Mouse (Mus musculus): ENCODE data around the gene Zfp523. TPM values are rescaled to one million over a fixed set of nuclear protein-coding genes. Genes with fewer than 3 reads are reported as not detected.
A peak's percentile ranks its signal among the peaks of the same experiment; 100 is the strongest.

The Zfp523 gene
- polyA plus RNA-seq, 1 experiment from 2014 or later = 43.0 TPM

DNA sequence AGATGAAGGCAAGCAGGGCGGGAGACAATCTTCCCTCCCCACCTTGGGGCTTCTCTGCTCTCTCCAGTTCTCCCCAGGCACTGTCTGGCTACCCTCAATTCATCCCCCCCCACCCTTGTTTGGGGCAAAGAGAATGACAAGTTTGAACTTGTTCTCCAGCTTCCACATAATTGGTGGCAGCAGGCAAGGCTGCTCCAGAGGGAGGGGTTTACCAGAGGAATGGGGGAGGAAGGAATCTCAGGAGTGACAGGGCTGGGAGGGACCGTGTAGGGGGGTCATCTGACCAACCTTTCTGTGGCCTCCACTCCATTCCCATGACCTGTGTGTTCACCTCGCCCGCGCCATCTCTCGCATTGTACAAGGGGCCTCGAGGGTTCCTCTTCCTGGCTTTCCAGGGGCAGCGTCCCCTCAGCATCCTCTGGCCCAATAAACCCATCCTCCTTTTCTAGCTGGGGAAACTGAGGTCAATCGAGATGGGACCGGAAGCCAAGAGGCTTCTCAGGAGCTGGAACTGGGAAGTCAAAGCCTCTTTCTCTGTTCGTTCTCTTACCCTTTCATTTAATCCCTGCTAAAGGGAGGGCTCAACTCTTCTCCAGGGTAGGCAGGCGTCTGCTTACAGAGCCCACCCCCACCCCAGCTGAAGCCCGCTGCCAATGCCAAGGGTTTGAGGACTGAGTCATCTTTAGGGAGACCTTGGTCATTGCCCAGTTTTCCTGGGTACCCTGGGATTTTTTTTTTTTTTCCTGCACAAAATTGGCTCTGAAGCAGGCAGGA is 36.3 kb upstream of the Zfp523 start:
- Histone ChIP-seq H3K27ac (ENCODE audit: low read depth, low read length) (no peak overlapping the region), H3K4me2 (ENCODE audit: low read length) (peak overlapping the region; percentile 91), H3K4me1 (ENCODE audit: control insufficient read depth, insufficient read depth, low read depth, low read length) (peaks cover 34% of the 10 kb centered on the region), H3K27me3 (replicated peaks; ENCODE audit: control insufficient read depth, insufficient read depth, low read length) (0 out of 2 replicates have a peak, but pooled peaks cover 4% of the 10 kb centered on the region), H3K36me3 (ENCODE audit: control insufficient read depth, insufficient read depth, low read length) (no peaks in the 10 kb centered on the region), H3K9me3 (ENCODE audit: control insufficient read depth, low read length) (no peaks in the 10 kb centered on the region), H3K9ac (ENCODE audit: low read depth, low read length) (no peak overlapping the region), H3K4me3 (ENCODE audit: low read length) (no peak overlapping the region)
- WGBS = 25% methylated on average over 13 of the region's 13 CpGs
- no peak for ATAC-seq

DNA sequence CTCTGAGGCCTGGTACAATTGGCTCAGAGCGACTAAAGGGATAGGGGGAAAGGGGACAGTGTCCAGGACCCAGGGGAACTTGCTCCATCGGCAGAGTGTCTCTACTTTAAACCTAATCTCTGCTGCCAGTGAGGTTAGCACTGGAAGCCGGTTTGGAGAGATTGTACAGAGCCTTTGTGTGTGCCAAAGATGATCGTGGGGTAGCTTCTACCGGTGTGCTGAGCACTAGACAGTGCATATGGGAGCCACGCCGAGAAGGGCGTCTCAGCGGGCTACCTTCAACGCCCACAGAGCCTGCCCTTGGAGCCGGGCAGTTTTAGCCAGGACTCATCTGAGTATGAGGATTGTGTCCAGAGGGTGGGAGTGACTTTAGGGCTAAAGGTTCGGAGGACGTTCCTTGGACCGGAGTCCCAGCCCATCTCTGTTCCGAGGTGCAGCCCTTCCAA is 35.7 kb upstream of the Zfp523 start:
- H3K4me2 ChIP-seq (ENCODE audit: low read length) = peak overlapping the region; percentile 91
- 0 out of 2 replicates have a peak, but pooled peaks have one; percentile 3 for ATAC-seq
- H3K4me1 ChIP-seq (ENCODE audit: control insufficient read depth, insufficient read depth, low read depth, low read length) = peaks cover 39% of the 10 kb centered on the region
- peak overlapping the region; percentile 82 for H3K27ac ChIP-seq (ENCODE audit: low read depth, low read length)
- H3K9ac ChIP-seq (ENCODE audit: low read depth, low read length) = peak overlapping the region; percentile 78
- H3K9me3 ChIP-seq (ENCODE audit: control insufficient read depth, low read length) = no peaks in the 10 kb centered on the region
- 0 out of 2 replicates have a peak, but pooled peaks cover 4% of the 10 kb centered on the region for H3K27me3 ChIP-seq (replicated peaks; ENCODE audit: control insufficient read depth, insufficient read depth, low read length)
- H3K36me3 ChIP-seq (ENCODE audit: control insufficient read depth, insufficient read depth, low read length) = no peaks in the 10 kb centered on the region
- H3K4me3 ChIP-seq (ENCODE audit: low read length) = peak overlapping the region; percentile 74
- WGBS = under 1% methylated on average over 15 of the region's 15 CpGs

DNA sequence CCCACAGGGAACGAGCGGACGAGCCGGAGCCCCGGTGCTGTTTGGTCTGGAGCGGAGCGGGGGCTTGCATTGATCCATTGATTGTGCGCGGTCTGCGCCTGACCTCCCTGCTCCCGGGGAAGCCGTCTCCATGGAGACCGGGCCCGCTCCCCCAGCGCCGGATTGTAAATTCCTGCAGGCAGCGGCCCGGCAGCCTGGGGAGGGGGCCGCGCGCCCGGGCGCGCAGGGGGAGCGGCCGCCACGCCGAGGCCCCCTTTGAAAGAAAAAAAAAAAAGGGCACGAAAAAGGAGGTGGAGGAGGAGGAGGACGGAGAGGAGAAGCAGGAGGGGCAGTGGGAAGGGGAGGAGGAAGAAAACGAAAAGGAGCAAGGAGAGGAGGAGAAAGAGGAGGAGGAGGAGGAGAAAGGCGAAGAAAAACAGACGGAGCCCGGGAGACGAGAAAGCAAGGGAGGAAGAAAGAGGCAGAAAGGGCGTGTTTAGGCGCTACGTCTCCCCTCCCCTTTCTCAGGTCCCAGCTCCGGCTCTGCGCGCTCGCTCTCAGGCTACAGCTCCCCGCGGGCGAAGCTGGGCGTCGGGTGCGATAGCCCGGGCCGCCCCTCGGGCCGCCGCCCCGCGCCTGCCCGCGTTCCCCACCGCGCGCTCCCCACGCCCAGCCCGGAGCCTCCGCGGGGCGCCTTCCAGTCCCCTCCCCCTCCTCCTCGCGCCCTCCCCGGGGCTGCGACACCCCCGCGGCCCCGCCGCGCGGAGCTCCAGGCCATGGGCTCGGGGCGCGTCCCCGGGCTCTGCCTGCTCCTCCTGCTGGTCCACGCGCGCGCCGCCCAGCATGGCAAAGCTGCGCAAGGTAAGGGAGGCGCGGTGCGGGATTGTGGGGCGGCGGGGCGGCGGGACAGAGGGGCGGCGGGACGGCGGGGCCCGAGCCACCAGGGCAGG is 34.9 kb upstream of the Zfp523 start, which contains the start of gene Scube3:
TSS of gene Scube3 (plus strand) at position 371 of the 929 bp plus-strand sequence.
- peak within 1 kb of the TSS; percentile 82 for H3K27ac ChIP-seq (ENCODE audit: low read depth, low read length)
- WGBS = under 1% methylated on average over 51 of the region's 97 CpGs
- H3K27me3 ChIP-seq (replicated peaks; ENCODE audit: control insufficient read depth, insufficient read depth, low read length) = 0 out of 2 replicates have a peak, but pooled peaks cover 4% of the 10 kb centered on the region
- no peaks in the 10 kb centered on the region for H3K9me3 ChIP-seq (ENCODE audit: control insufficient read depth, low read length)
- peak within 1 kb of the TSS; percentile 91 for H3K4me2 ChIP-seq (ENCODE audit: low read length)
- H3K9ac ChIP-seq (ENCODE audit: low read depth, low read length) = peak within 1 kb of the TSS; percentile 78
- H3K36me3 ChIP-seq (ENCODE audit: control insufficient read depth, insufficient read depth, low read length) = no peaks in the 10 kb centered on the region
- peaks cover 42% of the 10 kb centered on the region for H3K4me1 ChIP-seq (ENCODE audit: control insufficient read depth, insufficient read depth, low read depth, low read length)
- peak within 1 kb of the TSS; percentile 74 for H3K4me3 ChIP-seq (ENCODE audit: low read length)
- peak; percentile 66 for ATAC-seq

DNA sequence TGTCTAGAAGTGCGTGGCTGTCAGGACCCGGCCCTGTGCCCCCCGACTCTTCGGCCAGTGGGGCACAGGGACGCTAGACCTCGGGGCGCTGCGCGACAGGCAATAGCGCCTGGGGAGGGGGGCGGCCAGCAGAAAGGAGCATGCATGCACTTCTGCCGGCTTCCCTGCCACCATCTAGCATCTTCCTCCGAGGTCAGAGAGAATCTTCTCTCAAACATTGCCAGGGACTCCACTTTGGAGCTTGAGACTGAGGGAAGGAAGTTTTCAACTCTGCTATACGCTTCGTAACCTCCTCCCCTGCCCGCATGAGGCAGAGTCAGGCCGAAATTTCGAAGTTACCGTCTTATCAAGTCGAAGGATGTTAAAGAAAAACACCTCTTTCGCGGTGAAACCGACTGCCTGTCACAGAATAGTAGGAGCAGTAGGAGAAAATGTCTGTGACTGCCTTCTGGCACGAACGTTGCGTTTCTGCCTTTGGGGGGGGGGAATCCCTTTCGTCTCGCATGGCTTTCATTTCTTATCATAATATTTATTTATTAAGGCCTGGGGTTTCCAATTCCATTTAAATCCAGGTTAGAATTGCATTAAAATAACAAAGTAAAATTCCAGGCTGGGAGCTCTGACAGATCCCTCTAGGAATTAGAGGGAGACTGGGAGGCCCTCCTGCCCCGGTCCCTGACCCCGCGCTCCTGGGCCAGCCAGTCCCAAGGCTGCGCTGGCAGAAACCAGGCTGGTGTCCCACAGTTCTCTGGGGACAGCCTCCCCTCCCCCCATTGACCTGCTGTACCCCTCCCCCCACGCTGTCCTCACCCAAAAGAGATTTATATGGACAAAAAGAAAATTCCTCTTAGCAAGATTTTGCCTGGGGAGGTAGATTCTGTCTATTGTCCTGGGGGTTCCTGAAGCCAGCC is 34.0 kb upstream of the Zfp523 start:
- Histone ChIP-seq H3K4me2 (ENCODE audit: low read length) (peak overlapping the region; percentile 91), H3K4me3 (ENCODE audit: low read length) (peak overlapping the region; percentile 74), H3K27me3 (replicated peaks; ENCODE audit: control insufficient read depth, insufficient read depth, low read length) (0 out of 2 replicates have a peak, but pooled peaks cover 4% of the 10 kb centered on the region), H3K27ac (ENCODE audit: low read depth, low read length) (peak overlapping the region; percentile 82; the same call in 1 of the 2 replicates), H3K9me3 (ENCODE audit: control insufficient read depth, low read length) (no peaks in the 10 kb centered on the region), H3K9ac (ENCODE audit: low read depth, low read length) (peak overlapping the region; percentile 78), H3K36me3 (ENCODE audit: control insufficient read depth, insufficient read depth, low read length) (no peaks in the 10 kb centered on the region), H3K4me1 (ENCODE audit: control insufficient read depth, insufficient read depth, low read depth, low read length) (peaks cover 42% of the 10 kb centered on the region)
- WGBS = under 1% methylated on average over 33 of the region's 33 CpGs
- no peak for ATAC-seq

DNA sequence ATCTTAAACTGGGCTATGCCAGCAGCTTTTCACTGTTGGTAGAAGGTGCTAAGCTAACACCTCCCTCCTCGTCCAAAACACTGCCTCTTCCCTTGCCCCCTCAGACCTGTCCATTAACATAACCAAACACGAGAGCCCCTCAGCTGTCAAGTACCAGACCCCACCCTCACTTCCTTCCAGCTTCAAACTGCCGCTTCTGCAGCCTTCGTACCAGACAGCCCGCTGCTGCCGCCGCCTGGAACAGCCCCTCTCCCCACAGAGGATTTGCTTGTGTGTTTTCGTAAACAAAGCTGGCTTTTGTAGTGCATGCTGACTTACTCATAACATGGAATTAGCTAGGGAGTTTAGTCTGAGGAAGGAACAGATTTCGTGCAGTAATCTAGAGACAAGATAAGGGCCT is 33.2 kb upstream of the Zfp523 start:
- 1% methylated on average over 9 of the region's 9 CpGs for WGBS
- Histone ChIP-seq H3K9me3 (ENCODE audit: control insufficient read depth, low read length) (no peaks in the 10 kb centered on the region), H3K27me3 (replicated peaks; ENCODE audit: control insufficient read depth, insufficient read depth, low read length) (0 out of 2 replicates have a peak, but pooled peaks cover 4% of the 10 kb centered on the region), H3K4me2 (ENCODE audit: low read length) (peak overlapping the region; percentile 91), H3K27ac (ENCODE audit: low read depth, low read length) (peak overlapping the region; percentile 17; the same call in 1 of the 2 replicates), H3K4me1 (ENCODE audit: control insufficient read depth, insufficient read depth, low read depth, low read length) (peaks cover 42% of the 10 kb centered on the region), H3K9ac (ENCODE audit: low read depth, low read length) (peak overlapping the region; percentile 45), H3K4me3 (ENCODE audit: low read length) (peak overlapping the region; percentile 30), H3K36me3 (ENCODE audit: control insufficient read depth, insufficient read depth, low read length) (no peaks in the 10 kb centered on the region)
- no peak for ATAC-seq

DNA sequence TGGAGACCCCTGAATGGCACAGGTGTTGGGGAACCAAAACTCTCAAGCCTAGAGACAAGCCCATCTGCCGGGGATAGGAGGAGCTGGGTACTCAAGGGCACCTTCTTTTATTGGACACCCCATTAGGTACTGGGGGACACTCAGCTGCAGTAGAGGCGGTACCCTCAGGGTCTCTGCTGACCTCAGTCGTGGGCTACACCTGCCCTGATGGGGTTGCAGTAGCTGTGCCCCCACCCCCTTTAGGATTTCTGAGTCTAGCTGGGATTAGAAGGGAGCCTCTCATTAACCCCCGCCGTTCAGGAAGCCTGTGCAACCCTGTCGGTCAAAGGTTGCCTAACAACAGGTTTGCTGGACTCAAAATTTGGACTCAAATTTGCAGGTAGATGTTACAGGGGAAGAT is 32.7 kb upstream of the Zfp523 start:
- 8% methylated on average over 6 of the region's 6 CpGs for WGBS
- Histone ChIP-seq H3K4me3 (ENCODE audit: low read length) (peak overlapping the region; percentile 30), H3K9ac (ENCODE audit: low read depth, low read length) (peak overlapping the region; percentile 45), H3K27ac (ENCODE audit: low read depth, low read length) (peak overlapping the region; percentile 17; the same call in 1 of the 2 replicates), H3K27me3 (replicated peaks; ENCODE audit: control insufficient read depth, insufficient read depth, low read length) (0 out of 2 replicates have a peak, but pooled peaks cover 4% of the 10 kb centered on the region), H3K36me3 (ENCODE audit: control insufficient read depth, insufficient read depth, low read length) (no peaks in the 10 kb centered on the region), H3K9me3 (ENCODE audit: control insufficient read depth, low read length) (no peaks in the 10 kb centered on the region), H3K4me2 (ENCODE audit: low read length) (peak overlapping the region; percentile 91), H3K4me1 (ENCODE audit: control insufficient read depth, insufficient read depth, low read depth, low read length) (peaks cover 42% of the 10 kb centered on the region)
- no peak for ATAC-seq

DNA sequence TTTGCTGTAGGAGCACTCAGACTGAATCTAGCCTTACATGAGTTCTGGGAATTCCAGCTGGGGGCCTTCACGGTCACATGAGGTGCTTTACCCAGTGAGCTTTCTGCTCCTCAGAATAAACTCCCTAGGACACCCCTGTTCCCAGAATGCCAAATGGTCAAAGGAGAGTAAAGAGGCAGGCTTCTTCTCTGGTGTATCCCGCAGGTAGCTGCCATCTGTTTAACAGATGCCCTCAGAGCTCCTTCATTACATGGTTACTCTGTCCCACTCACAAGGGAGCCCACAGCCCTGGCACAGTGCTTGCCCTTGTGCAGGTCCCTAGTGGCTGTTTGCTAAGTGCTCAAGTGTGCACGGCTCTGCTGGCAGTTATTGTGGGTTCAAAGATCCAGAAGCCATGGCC is 28.6 kb upstream of the Zfp523 start:
- Histone ChIP-seq H3K9me3 (ENCODE audit: control insufficient read depth, low read length) (no peaks in the 10 kb centered on the region), H3K36me3 (ENCODE audit: control insufficient read depth, insufficient read depth, low read length) (no peaks in the 10 kb centered on the region), H3K4me2 (ENCODE audit: low read length) (no peak overlapping the region), H3K4me1 (ENCODE audit: control insufficient read depth, insufficient read depth, low read depth, low read length) (peaks cover 23% of the 10 kb centered on the region), H3K27me3 (replicated peaks; ENCODE audit: control insufficient read depth, insufficient read depth, low read length) (no peaks in the 10 kb centered on the region), H3K27ac (ENCODE audit: low read depth, low read length) (no peak overlapping the region), H3K4me3 (ENCODE audit: low read length) (no peak overlapping the region), H3K9ac (ENCODE audit: low read depth, low read length) (no peak overlapping the region)
- WGBS = 55% methylated on average over 3 of the region's 3 CpGs
- ATAC-seq = no peak

DNA sequence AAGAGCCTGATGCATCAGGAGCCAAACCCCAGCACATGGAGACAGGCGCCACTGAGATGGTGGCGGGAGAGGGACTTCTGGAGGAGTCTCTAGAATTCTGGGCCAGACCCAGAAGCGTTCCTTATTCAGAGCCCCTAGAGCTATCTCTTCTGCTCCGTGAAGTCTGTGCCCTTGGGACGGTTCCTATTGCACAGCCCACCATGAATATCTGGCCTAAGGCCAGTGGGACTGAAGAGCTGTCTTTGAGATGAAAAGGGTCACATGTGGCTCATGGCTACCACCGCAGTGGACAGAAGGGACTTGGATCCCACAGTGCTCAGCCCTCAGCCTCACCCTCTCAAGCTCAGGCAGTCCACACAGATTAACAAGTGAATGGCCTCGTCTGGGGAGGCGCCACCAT is 27.2 kb upstream of the Zfp523 start:
- Histone ChIP-seq H3K36me3 (ENCODE audit: control insufficient read depth, insufficient read depth, low read length) (no peaks in the 10 kb centered on the region), H3K27me3 (replicated peaks; ENCODE audit: control insufficient read depth, insufficient read depth, low read length) (no peaks in the 10 kb centered on the region), H3K27ac (ENCODE audit: low read depth, low read length) (no peak overlapping the region), H3K4me2 (ENCODE audit: low read length) (no peak overlapping the region), H3K4me3 (ENCODE audit: low read length) (no peak overlapping the region), H3K9ac (ENCODE audit: low read depth, low read length) (no peak overlapping the region), H3K9me3 (ENCODE audit: control insufficient read depth, low read length) (no peaks in the 10 kb centered on the region), H3K4me1 (ENCODE audit: control insufficient read depth, insufficient read depth, low read depth, low read length) (peaks cover 12% of the 10 kb centered on the region)
- 48% methylated on average over 8 of the region's 8 CpGs for WGBS
- ATAC-seq = no peak
